Mouse (Mus musculus): Measurements from ENCODE around the gene Ina.
"Not testable (repeated sequence)": the region's sequence is repeated elsewhere in the genome, so short reads cannot be mapped to it uniquely, and the experiment has no call there.

GRCm38 (mm10) chr19:47000357-47000756, 14.1 kb upstream of the Ina start:
- TF ChIP-seq CTCF (IDR thresholded peaks at IDR 0.05 in 2 of 3, conservative IDR thresholded peaks at IDR 0.05 in 1 of 3; ENCODE audit: control insufficient read depth in 1 of 3, insufficient read depth in 1 of 3, low read depth in 2 of 3, low read length in 3 of 3, poor library complexity in 1 of 3, severe bottlenecking in 1 of 3); USF1 (IDR thresholded peaks at IDR 0.05; ENCODE audit: low read depth, low read length); POLR2AphosphoS2 (IDR thresholded peaks at IDR 0.05; ENCODE audit: low read length); SMC3 (IDR thresholded peaks at IDR 0.05; ENCODE audit: low read depth, low read length); HCFC1 (IDR thresholded peaks at IDR 0.05; ENCODE audit: low read depth, low read length); RCOR1 (IDR thresholded peaks at IDR 0.05; ENCODE audit: low read depth, low read length); MYC (IDR thresholded peaks at IDR 0.05; ENCODE audit: low read depth, low read length); EP300 (IDR thresholded peaks at IDR 0.05; ENCODE audit: low read depth in 1 of 2, low read length in 2 of 2); ZC3H11A (IDR thresholded peaks at IDR 0.05; ENCODE audit: low read depth, low read length); TCF12 (IDR thresholded peaks at IDR 0.05; ENCODE audit: low read depth, low read length); POLR2A (IDR thresholded peaks at IDR 0.05; ENCODE audit: control insufficient read depth in 1 of 2, insufficient read depth in 1 of 2, low read depth in 1 of 2, low read length in 2 of 2, poor library complexity in 1 of 2): not testable (repeated sequence)

All from MEL (cell line).